ENCODE assay signal across 11 mouse cellular contexts in genomic region chr8:26833297-26833696, GRCm38 (mm10).
DNase-seq lines count a peak whose midpoint lies in the region; ATAC-seq and TF ChIP-seq lines count a peak whose summit lies in the region.
"Had no signal": no experiment of that assay in that cellular context is flagged by ENCODE, and none has a peak within 500 bp of the region (broad histone marks: within the 10 kb centered on the region; RNA-seq: fewer than 3 reads in every experiment).

No protein-coding gene starts in this region.

- H3K36me3 ChIP-seq in midbrain, embryonic 10.5 days = no peaks in the 10 kb centered on the region
- H3K36me3 ChIP-seq in midbrain, embryonic 15.5 days (replicated peaks) = no peaks in the 10 kb centered on the region
- H3K36me3 ChIP-seq in forebrain, embryonic 16.5 days (ENCODE audit: control insufficient read depth, insufficient read depth) = no peaks in the 10 kb centered on the region
- no peaks in the 10 kb centered on the region for H3K36me3 ChIP-seq in limb, embryonic 11.5 days (ENCODE audit: control insufficient read depth, insufficient read depth, low read length)
- H3K36me3 ChIP-seq in thymus, adult 2 months (ENCODE audit: control insufficient read depth, insufficient read depth, low read length) = no peaks in the 10 kb centered on the region

- H3K4me3 ChIP-seq in midbrain, embryonic 10.5 days = no peak overlapping the region
- H3K4me3 ChIP-seq in midbrain, embryonic 15.5 days = no peak overlapping the region
- no peak overlapping the region for H3K4me3 ChIP-seq in forebrain, embryonic 16.5 days (replicated peaks; ENCODE audit: low read length)
- no peak overlapping the region for H3K4me3 ChIP-seq in limb, embryonic 11.5 days (ENCODE audit: low read depth, low read length)
- H3K4me3 ChIP-seq in thymus, adult 2 months (ENCODE audit: control insufficient read depth, insufficient read depth, low read length) = no peak overlapping the region
- H3K4me3 ChIP-seq: erythroblast, embryonic 14.5 days; myocyte had no signal

- peak; percentile 50 for DNase-seq in midbrain, embryonic 10.5 days (ENCODE audit: low spot score)
- DNase-seq in limb, embryonic 11.5 days (ENCODE audit: low spot score) = peak; percentile 91
- peak; percentile 88 for DNase-seq in retina, postnatal 1 day
- DNase-seq in layer of hippocampus, adult 8-10 months (ENCODE audit: low spot score in 2 of 2) = no peak
- DNase-seq in gastrocnemius, postnatal 36 days = no peak
- DNase-seq in thymus, adult 2 months = no peak

- peak overlapping the region; percentile 53 for H3K27ac ChIP-seq in midbrain, embryonic 10.5 days (replicated peaks)
- no peak overlapping the region for H3K27ac ChIP-seq in midbrain, embryonic 15.5 days
- no peak overlapping the region for H3K27ac ChIP-seq in forebrain, embryonic 16.5 days (ENCODE audit: low read length)
- no peak overlapping the region for H3K27ac ChIP-seq in limb, embryonic 11.5 days (replicated peaks; ENCODE audit: low read depth, low read length)
- no peak overlapping the region for H3K27ac ChIP-seq in thymus, adult 2 months (ENCODE audit: control insufficient read depth, insufficient read depth, low read length)

- no peak for TF ChIP-seq CTCF in thymus, adult 2 months (IDR thresholded peaks at IDR 0.05; ENCODE audit: borderline replicate concordance, control insufficient read depth, extremely low read depth, insufficient read depth, low read length, poor library complexity)

- H3K27me3 ChIP-seq in midbrain, embryonic 10.5 days (ENCODE audit: low read depth, poor library complexity, severe bottlenecking) = peaks cover 3% of the 10 kb centered on the region; the same call in 1 of the 2 replicates
- no peaks in the 10 kb centered on the region for H3K27me3 ChIP-seq in midbrain, embryonic 15.5 days (replicated peaks)
- no peaks in the 10 kb centered on the region for H3K27me3 ChIP-seq in forebrain, embryonic 16.5 days (replicated peaks; ENCODE audit: control insufficient read depth, insufficient read depth, low read length)
- H3K27me3 ChIP-seq in limb, embryonic 11.5 days (ENCODE audit: control insufficient read depth, insufficient read depth, low read length) = peaks cover 9% of the 10 kb centered on the region; the same call in 1 of the 2 replicates
- H3K27me3 ChIP-seq in thymus, adult 2 months (ENCODE audit: control insufficient read depth, insufficient read depth, low read length) = no peaks in the 10 kb centered on the region
- H3K27me3 ChIP-seq: CH12.LX had no signal

- WGBS in midbrain, embryonic 10.5 days = 12% methylated on average over 4 of the region's 4 CpGs
- 10% methylated on average over 4 of the region's 4 CpGs for WGBS in midbrain, embryonic 15.5 days
- WGBS in forebrain, embryonic 16.5 days = 14% methylated on average over 4 of the region's 4 CpGs
- WGBS in limb, embryonic 11.5 days = 0% methylated on average over 4 of the region's 4 CpGs
- WGBS in thymus, adult 2 months = 8% methylated on average over 4 of the region's 4 CpGs

- no peak overlapping the region for H3K4me2 ChIP-seq in midbrain, embryonic 15.5 days
- no peak overlapping the region for H3K4me2 ChIP-seq in forebrain, embryonic 16.5 days (ENCODE audit: low read length)
- H3K4me2 ChIP-seq in limb, embryonic 11.5 days (ENCODE audit: low read depth, severe bottlenecking) = peak overlapping the region; percentile 12; the same call in 1 of the 2 replicates

- H3K4me1 ChIP-seq in midbrain, embryonic 10.5 days = peaks cover 33% of the 10 kb centered on the region
- no peaks in the 10 kb centered on the region for H3K4me1 ChIP-seq in midbrain, embryonic 15.5 days
- H3K4me1 ChIP-seq in forebrain, embryonic 16.5 days (replicated peaks; ENCODE audit: control insufficient read depth, insufficient read depth, low read length) = peaks cover 11% of the 10 kb centered on the region
- peaks cover 53% of the 10 kb centered on the region for H3K4me1 ChIP-seq in limb, embryonic 11.5 days (ENCODE audit: control insufficient read depth, insufficient read depth, low read length)
- H3K4me1 ChIP-seq in thymus, adult 2 months (replicated peaks; ENCODE audit: control insufficient read depth, insufficient read depth, low read length) = peaks cover 9% of the 10 kb centered on the region

- no peak overlapping the region for H3K9ac ChIP-seq in midbrain, embryonic 15.5 days
- H3K9ac ChIP-seq in forebrain, embryonic 16.5 days (replicated peaks; ENCODE audit: low read depth, low read length) = no peak overlapping the region
- no peak overlapping the region for H3K9ac ChIP-seq in limb, embryonic 11.5 days (ENCODE audit: low read length)

- no peaks in the 10 kb centered on the region for H3K9me3 ChIP-seq in midbrain, embryonic 10.5 days (replicated peaks)
- no peaks in the 10 kb centered on the region for H3K9me3 ChIP-seq in midbrain, embryonic 15.5 days
- no peaks in the 10 kb centered on the region for H3K9me3 ChIP-seq in forebrain, embryonic 16.5 days (ENCODE audit: control insufficient read depth, low read length)
- H3K9me3 ChIP-seq in limb, embryonic 11.5 days (ENCODE audit: control insufficient read depth, low read length) = no peaks in the 10 kb centered on the region

- no peak for ATAC-seq in midbrain, embryonic 15.5 days (replicated peaks)
- ATAC-seq in forebrain, embryonic 16.5 days = peak; percentile 32; the same call in 1 of the 2 replicates
- ATAC-seq in limb, embryonic 11.5 days (ENCODE audit: insufficient number of reproducible peaks, low FRiP score, low TSS enrichment, low read depth) = peak; percentile 69

- intact Hi-C loops in gastrocnemius, postnatal 36 days (cut with DNase I) = no loop called here

- TF ChIP-seq POLR2A in thymus, adult 2 months (IDR thresholded peaks at IDR 0.05; ENCODE audit: control insufficient read depth, extremely low read depth, insufficient read depth, low read length, poor library complexity) = no peak

Comparison
In these comparisons a context has a peak if more than half of its experiments do, and no peak if none do; other contexts are left out.
1. DNase-seq: peak in midbrain, embryonic 10.5 days (single experiment), limb, embryonic 11.5 days (single experiment) and retina, postnatal 1 day (single experiment); none in layer of hippocampus, adult 8-10 months (0 of 2), gastrocnemius, postnatal 36 days (0 of 2) and thymus, adult 2 months (single experiment).